Mouse (Mus musculus) MEL (cell line): Measurements from ENCODE around the gene Kif3a.

Experiments used
- CTCF ChIP-seq, 3 experiments: IDR thresholded peaks in 2 of 3; conservative IDR thresholded peaks in 1 of 3; 2 replicates each; pipeline ENCODE4 v1.5.1; 2011 to 2012; ENCODE audit warnings: low read length in 3 of 3, low read depth in 2 of 3, mild to moderate bottlenecking in 2 of 3, improper control_type of control experiment in 1 of 3, inconsistent platforms in 1 of 3, mixed read lengths in 1 of 3, moderate library complexity in 1 of 3; ENCODE audit not compliant: control insufficient read depth in 1 of 3, insufficient read depth in 1 of 3, poor library complexity in 1 of 3, severe bottlenecking in 1 of 3
- E2F4 ChIP-seq: IDR thresholded peaks from 2 replicates; pipeline ENCODE4 v1.6.1; 2011; ENCODE audit warnings: low read depth, low read length, improper control_type of control experiment, borderline replicate concordance
- KAT2A ChIP-seq: conservative IDR thresholded peaks from 2 replicates; pipeline ENCODE4 v1.6.1; 2012; ENCODE audit warnings: low read depth, low read length, improper control_type of control experiment, inconsistent platforms
- POLR2A ChIP-seq, 2 experiments: IDR thresholded peaks; 2 replicates each; pipeline ENCODE4 v1.6.1; 2011 to 2012; ENCODE audit warnings: low read length in 2 of 2, mild to moderate bottlenecking in 2 of 2, control low read depth in 1 of 2, improper control_type of control experiment in 1 of 2, low read depth in 1 of 2, moderate library complexity in 1 of 2; ENCODE audit not compliant: control insufficient read depth in 1 of 2, insufficient read depth in 1 of 2, poor library complexity in 1 of 2
- TCF12 ChIP-seq: IDR thresholded peaks from 2 replicates; pipeline ENCODE4 v1.6.1; 2014; ENCODE audit warnings: low read depth, mild to moderate bottlenecking, inconsistent platforms, low read length, improper control_type of control experiment, moderate library complexity
- ZMIZ1 ChIP-seq: IDR thresholded peaks from 2 replicates; pipeline ENCODE4 v1.6.1; 2012; ENCODE audit warnings: low read depth, mild to moderate bottlenecking, inconsistent platforms, low read length, improper control_type of control experiment, moderate library complexity

- TF ChIP-seq KAT2A (no peak), E2F4 (no peak), POLR2A (IDR thresholded peaks at IDR 0.05; ENCODE audit: control insufficient read depth in 1 of 2, insufficient read depth in 1 of 2, low read depth in 1 of 2, low read length in 2 of 2, poor library complexity in 1 of 2) (no peak), ZMIZ1 (no peak), TCF12 (no peak), CTCF (IDR thresholded peaks at IDR 0.05 in 2 of 3, conservative IDR thresholded peaks at IDR 0.05 in 1 of 3; ENCODE audit: control insufficient read depth in 1 of 3, insufficient read depth in 1 of 3, low read depth in 2 of 3, low read length in 3 of 3, poor library complexity in 1 of 3, severe bottlenecking in 1 of 3) (no peak)
Measured at GRCm38 (mm10) chr11:53540394-53540793, 26.8 kb upstream of the Kif3a start.
